Mouse (Mus musculus): ENCODE data around the gene Cox7a2l. TPM values are rescaled to one million over a fixed set of nuclear protein-coding genes. Genes with fewer than 3 reads are reported as not detected.

Gene Cox7a2l
- polyA plus RNA-seq, 1 experiment from 2014 or later, result 205 TPM

DNA sequence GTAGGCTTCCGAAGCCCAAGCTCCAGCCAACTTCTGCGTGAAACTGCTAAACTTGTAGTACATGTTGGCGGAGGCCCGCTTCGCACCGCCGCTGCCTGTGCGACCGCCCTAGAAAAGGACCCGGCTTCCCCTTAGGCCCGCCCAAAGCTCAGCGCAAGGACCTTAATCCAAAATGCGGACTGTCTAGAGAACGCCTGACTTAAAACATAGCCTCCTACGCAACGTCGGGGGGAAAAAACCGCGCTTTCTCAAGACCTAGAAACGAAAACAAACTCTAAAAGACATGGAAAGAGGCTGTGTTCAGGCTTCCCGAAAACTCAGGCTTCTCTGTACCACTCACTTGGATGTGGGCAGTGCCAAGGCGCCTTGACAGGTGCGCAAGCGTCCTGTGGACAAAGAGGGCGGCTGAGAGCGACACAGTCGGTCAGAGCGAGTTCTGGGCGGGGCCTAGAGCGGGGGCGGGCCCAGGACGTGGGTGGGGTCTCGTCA, 2.9 kb downstream of the Cox7a2l start:
- ATAC-seq (ENCODE audit: low read depth), result peak; percentile 99
- Histone ChIP-seq H3K9ac (replicated peaks; ENCODE audit: low read depth, low read length) (peak overlapping the region; percentile 84), H3K27ac (ENCODE audit: low read depth, low read length) (peak overlapping the region; percentile 82), H3K4me2 (ENCODE audit: low read depth, low read length) (peak overlapping the region; percentile 86), H3K4me3 (ENCODE audit: low read depth, low read length) (peak overlapping the region; percentile 83), H3K4me1 (ENCODE audit: control insufficient read depth, insufficient read depth, low read length) (peaks cover 16% of the 10 kb centered on the region), H3K27me3 (ENCODE audit: control insufficient read depth, insufficient read depth, low read length) (no peaks in the 10 kb centered on the region), H3K9me3 (ENCODE audit: control insufficient read depth, low read length) (no peaks in the 10 kb centered on the region), H3K36me3 (ENCODE audit: control insufficient read depth, insufficient read depth, low read length) (no peaks in the 10 kb centered on the region)
- under 1% methylated on average over 33 of the region's 33 CpGs for WGBS

- peak overlapping the region; percentile 84 for H3K9ac ChIP-seq (replicated peaks; ENCODE audit: low read depth, low read length)
- H3K27me3 ChIP-seq (ENCODE audit: control insufficient read depth, insufficient read depth, low read length), result no peaks in the 10 kb centered on the region
- H3K4me1 ChIP-seq (ENCODE audit: control insufficient read depth, insufficient read depth, low read length), result peaks cover 16% of the 10 kb centered on the region
- H3K36me3 ChIP-seq (ENCODE audit: control insufficient read depth, insufficient read depth, low read length), result no peaks in the 10 kb centered on the region
- no peaks in the 10 kb centered on the region for H3K9me3 ChIP-seq (ENCODE audit: control insufficient read depth, low read length)
- ATAC-seq (ENCODE audit: low read depth), result peak; percentile 70; the same call in 1 of the 2 replicates
- peak overlapping the region; percentile 82 for H3K27ac ChIP-seq (ENCODE audit: low read depth, low read length)
- WGBS, result 3% methylated on average over 24 of the region's 24 CpGs
- H3K4me2 ChIP-seq (ENCODE audit: low read depth, low read length), result peak overlapping the region; percentile 86
- H3K4me3 ChIP-seq (ENCODE audit: low read depth, low read length), result peak overlapping the region; percentile 83
Observed at GRCm38 (mm10) chr17:83513655-83514212, 3.4 kb downstream of the Cox7a2l start.

- no peak overlapping the region for H3K27ac ChIP-seq (ENCODE audit: low read depth, low read length)
- H3K9me3 ChIP-seq (ENCODE audit: control insufficient read depth, low read length), result no peaks in the 10 kb centered on the region
- no peak overlapping the region for H3K4me2 ChIP-seq (ENCODE audit: low read depth, low read length)
- no peaks in the 10 kb centered on the region for H3K36me3 ChIP-seq (ENCODE audit: control insufficient read depth, insufficient read depth, low read length)
- H3K4me3 ChIP-seq (ENCODE audit: low read depth, low read length), result no peak overlapping the region
- no peak for ATAC-seq (ENCODE audit: low read depth)
- H3K9ac ChIP-seq (replicated peaks; ENCODE audit: low read depth, low read length), result no peak overlapping the region
- no peaks in the 10 kb centered on the region for H3K27me3 ChIP-seq (ENCODE audit: control insufficient read depth, insufficient read depth, low read length)
- H3K4me1 ChIP-seq (ENCODE audit: control insufficient read depth, insufficient read depth, low read length), result peaks cover 16% of the 10 kb centered on the region
- 94% methylated on average over 3 of the region's 3 CpGs for WGBS
Observed at GRCm38 (mm10) chr17:83512130-83512529, 5.0 kb downstream of the Cox7a2l start.

- Histone ChIP-seq H3K4me3 (ENCODE audit: low read depth, low read length) (no peak overlapping the region), H3K36me3 (ENCODE audit: control insufficient read depth, insufficient read depth, low read length) (peaks cover 16% of the 10 kb centered on the region), H3K4me1 (ENCODE audit: control insufficient read depth, insufficient read depth, low read length) (no peaks in the 10 kb centered on the region), H3K27ac (ENCODE audit: low read depth, low read length) (no peak overlapping the region), H3K9me3 (ENCODE audit: control insufficient read depth, low read length) (no peaks in the 10 kb centered on the region), H3K4me2 (ENCODE audit: low read depth, low read length) (no peak overlapping the region), H3K9ac (replicated peaks; ENCODE audit: low read depth, low read length) (no peak overlapping the region), H3K27me3 (ENCODE audit: control insufficient read depth, insufficient read depth, low read length) (no peaks in the 10 kb centered on the region)
- WGBS, result 93% methylated on average over 2 of the region's 2 CpGs
- no peak for ATAC-seq (ENCODE audit: low read depth)
Observed at GRCm38 (mm10) chr17:83503693-83504092, 13.4 kb downstream of the Cox7a2l start.

GRCm38 (mm10) chr17:83499692-83500091, 17.4 kb downstream of the Cox7a2l start:
- Histone ChIP-seq H3K4me2 (ENCODE audit: low read depth, low read length) (no peak overlapping the region), H3K9me3 (ENCODE audit: control insufficient read depth, low read length) (no peaks in the 10 kb centered on the region), H3K9ac (replicated peaks; ENCODE audit: low read depth, low read length) (no peak overlapping the region), H3K27ac (ENCODE audit: low read depth, low read length) (no peak overlapping the region), H3K4me3 (ENCODE audit: low read depth, low read length) (no peak overlapping the region), H3K36me3 (ENCODE audit: control insufficient read depth, insufficient read depth, low read length) (peaks cover 21% of the 10 kb centered on the region), H3K4me1 (ENCODE audit: control insufficient read depth, insufficient read depth, low read length) (no peaks in the 10 kb centered on the region), H3K27me3 (ENCODE audit: control insufficient read depth, insufficient read depth, low read length) (no peaks in the 10 kb centered on the region)
- WGBS, result 96% methylated on average over 4 of the region's 4 CpGs
- no peak for ATAC-seq (ENCODE audit: low read depth)

GRCm38 (mm10) chr17:83498889-83499288, 18.2 kb downstream of the Cox7a2l start:
- ATAC-seq (ENCODE audit: low read depth), result no peak
- H3K4me1 ChIP-seq (ENCODE audit: control insufficient read depth, insufficient read depth, low read length), result no peaks in the 10 kb centered on the region
- no peak overlapping the region for H3K4me2 ChIP-seq (ENCODE audit: low read depth, low read length)
- H3K4me3 ChIP-seq (ENCODE audit: low read depth, low read length), result no peak overlapping the region
- no peaks in the 10 kb centered on the region for H3K27me3 ChIP-seq (ENCODE audit: control insufficient read depth, insufficient read depth, low read length)
- H3K27ac ChIP-seq (ENCODE audit: low read depth, low read length), result no peak overlapping the region
- H3K9ac ChIP-seq (replicated peaks; ENCODE audit: low read depth, low read length), result no peak overlapping the region
- H3K36me3 ChIP-seq (ENCODE audit: control insufficient read depth, insufficient read depth, low read length), result peaks cover 21% of the 10 kb centered on the region
- no peaks in the 10 kb centered on the region for H3K9me3 ChIP-seq (ENCODE audit: control insufficient read depth, low read length)
- WGBS, result 93% methylated on average over 5 of the region's 5 CpGs

DNA sequence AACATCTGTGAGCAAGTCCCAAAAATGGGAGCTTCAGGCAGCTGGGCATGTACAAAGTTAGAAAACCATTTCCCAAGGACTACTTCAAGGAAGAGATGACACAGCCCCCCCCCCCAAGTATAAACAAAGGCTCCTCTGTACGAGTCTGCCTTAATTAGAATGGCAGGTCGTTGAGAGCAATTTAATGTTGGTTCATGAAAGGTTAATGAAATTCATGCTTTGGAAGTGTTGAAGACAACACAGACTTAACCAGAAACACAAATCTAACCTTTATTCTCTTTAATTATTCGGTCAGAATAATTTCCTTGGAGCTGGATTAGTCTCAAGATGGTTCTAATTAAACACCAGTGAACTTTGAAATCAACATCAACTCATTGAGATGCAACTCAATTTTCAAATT, 29.4 kb downstream of the Cox7a2l start:
- no peaks in the 10 kb centered on the region for H3K36me3 ChIP-seq (ENCODE audit: control insufficient read depth, insufficient read depth, low read length)
- H3K27ac ChIP-seq (ENCODE audit: low read depth, low read length), result no peak overlapping the region
- WGBS, result 29% methylated on average over 3 of the region's 3 CpGs
- no peak overlapping the region for H3K4me2 ChIP-seq (ENCODE audit: low read depth, low read length)
- H3K4me3 ChIP-seq (ENCODE audit: low read depth, low read length), result no peak overlapping the region
- no peak overlapping the region for H3K9ac ChIP-seq (replicated peaks; ENCODE audit: low read depth, low read length)
- H3K27me3 ChIP-seq (ENCODE audit: control insufficient read depth, insufficient read depth, low read length), result no peaks in the 10 kb centered on the region
- no peaks in the 10 kb centered on the region for H3K9me3 ChIP-seq (ENCODE audit: control insufficient read depth, low read length)
- H3K4me1 ChIP-seq (ENCODE audit: control insufficient read depth, insufficient read depth, low read length), result no peaks in the 10 kb centered on the region
- no peak for ATAC-seq (ENCODE audit: low read depth)

GRCm38 (mm10) chr17:83483784-83484183, 33.3 kb downstream of the Cox7a2l start:
- WGBS, result 79% methylated on average over 2 of the region's 2 CpGs
- Histone ChIP-seq H3K27ac (ENCODE audit: low read depth, low read length) (no peak overlapping the region), H3K27me3 (ENCODE audit: control insufficient read depth, insufficient read depth, low read length) (no peaks in the 10 kb centered on the region), H3K9me3 (ENCODE audit: control insufficient read depth, low read length) (no peaks in the 10 kb centered on the region), H3K4me1 (ENCODE audit: control insufficient read depth, insufficient read depth, low read length) (no peaks in the 10 kb centered on the region), H3K4me2 (ENCODE audit: low read depth, low read length) (no peak overlapping the region), H3K4me3 (ENCODE audit: low read depth, low read length) (no peak overlapping the region), H3K9ac (replicated peaks; ENCODE audit: low read depth, low read length) (no peak overlapping the region), H3K36me3 (ENCODE audit: control insufficient read depth, insufficient read depth, low read length) (peaks cover 4% of the 10 kb centered on the region; the same call in 1 of the 2 replicates)
- no peak for ATAC-seq (ENCODE audit: low read depth)

DNA sequence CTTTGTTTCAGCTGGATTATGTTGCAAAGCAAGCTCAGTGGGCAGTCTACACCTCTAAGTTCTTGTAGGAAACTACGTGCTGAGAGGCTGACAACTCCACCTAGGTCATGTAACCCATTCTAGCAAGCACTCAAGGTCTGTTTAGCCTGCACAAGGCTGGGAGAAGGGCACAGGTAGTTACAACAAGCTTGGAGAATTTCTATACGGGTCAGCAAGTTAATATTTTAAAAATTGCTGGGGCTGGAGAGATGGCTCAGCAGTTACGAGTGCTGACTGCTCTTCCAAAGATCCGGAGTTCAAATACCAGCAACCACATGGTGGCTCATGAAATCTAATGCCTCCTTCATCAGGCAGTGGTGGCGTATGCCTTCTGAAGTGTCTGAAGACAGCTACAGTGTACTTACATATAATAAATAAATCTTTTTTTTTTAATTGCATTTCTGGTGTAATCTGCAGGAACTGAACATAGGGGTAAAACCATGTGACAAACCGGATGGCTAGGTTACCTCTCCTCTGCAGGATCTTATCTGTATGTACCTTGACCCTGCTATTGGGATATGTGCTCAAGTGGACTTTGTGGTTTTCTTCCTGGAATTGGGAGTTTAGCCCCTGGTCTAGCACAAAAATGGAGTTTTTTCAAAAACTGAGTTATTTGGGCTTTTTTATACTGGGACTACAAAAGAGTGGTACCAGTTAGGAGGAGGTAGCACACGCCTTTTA, 34.2 kb downstream of the Cox7a2l start:
- WGBS, result 94% methylated on average over 7 of the region's 7 CpGs

More for the DNA sequence above, 34.2 kb downstream of the Cox7a2l start:
- Histone ChIP-seq H3K36me3 (ENCODE audit: control insufficient read depth, insufficient read depth, low read length) (peaks cover 11% of the 10 kb centered on the region), H3K27ac (ENCODE audit: low read depth, low read length) (no peak overlapping the region), H3K4me3 (ENCODE audit: low read depth, low read length) (no peak overlapping the region), H3K27me3 (ENCODE audit: control insufficient read depth, insufficient read depth, low read length) (no peaks in the 10 kb centered on the region), H3K9ac (replicated peaks; ENCODE audit: low read depth, low read length) (no peak overlapping the region), H3K9me3 (ENCODE audit: control insufficient read depth, low read length) (no peaks in the 10 kb centered on the region), H3K4me2 (ENCODE audit: low read depth, low read length) (no peak overlapping the region), H3K4me1 (ENCODE audit: control insufficient read depth, insufficient read depth, low read length) (no peaks in the 10 kb centered on the region)
- ATAC-seq (ENCODE audit: low read depth), result no peak

All from neural tube, embryonic 14.5 days (tissue).